Comparison of ENCODE assay signal across 14 mouse cellular contexts in the genomic region with DNA sequence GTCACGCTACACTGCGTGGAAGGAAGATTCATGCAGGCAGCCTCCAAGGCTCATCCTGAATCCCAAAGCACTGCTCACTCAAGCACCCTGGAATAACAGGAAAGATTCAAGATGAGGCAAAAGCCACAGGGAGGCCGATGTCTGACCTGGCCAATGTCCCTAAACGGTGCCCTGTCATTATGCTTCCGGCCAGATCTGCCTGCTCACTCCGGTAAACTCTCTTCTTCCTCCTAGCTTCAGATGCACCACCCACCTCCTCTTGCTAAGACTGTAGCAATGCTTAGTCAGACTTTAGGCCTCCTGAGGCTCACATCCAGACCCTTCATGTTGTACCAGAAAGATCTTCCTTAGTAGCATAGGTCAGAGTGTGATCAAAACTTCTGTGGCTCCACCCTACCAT.
"Had no signal": no experiment of that assay in that cellular context is flagged by ENCODE, and none has a peak within 500 bp of the region (broad histone marks: within the 10 kb centered on the region; RNA-seq: fewer than 3 reads in every experiment).

No protein-coding gene starts in this region.

- DNase-seq: lung, adult 2 months; lung, postnatal 14 days; lung, postnatal 36 days; retina, postnatal 1 day; right cerebral cortex, adult 18-20 months; right cerebral cortex, postnatal 25 days; right cerebral cortex, postnatal 4 days; spleen, adult 18-20 months; thymus, adult 18-20 months; thymus, postnatal 14 days; thymus, postnatal 36 days had no signal

- ATAC-seq: lung, postnatal 0 days; midbrain, embryonic 13.5 days; midbrain, embryonic 15.5 days had no signal
